Mouse (Mus musculus) monocyte, adult 2 months (primary cell): ENCODE measurements at regions not wholly inside any gene's neighbourhood (a gene's known extent, or its start where the extent isn't known, plus 50 kb on each side); places are given as distances from the start of the nearest gene placed in this dataset.
A peak's percentile ranks its signal among the peaks of the same experiment; 100 is the strongest.

Source experiments
- DNase-seq, 2 experiments: peaks; one replicate each; pipeline ENCODE4 v3.0.0; 2022; ENCODE audit warnings: low spot score in 2 of 2, low read depth in 1 of 2

GRCm38 (mm10) chr11:111273651-111274050, 207.7 kb downstream of the Kcnj2 start:
- DNase-seq, result no peak

- no peak for DNase-seq
Observed at GRCm38 (mm10) chr11:111280769-111281168, 214.8 kb downstream of the Kcnj2 start.

- DNase-seq, result no peak
Observed at GRCm38 (mm10) chr11:111281237-111282160, 215.5 kb downstream of the Kcnj2 start.

GRCm38 (mm10) chr11:111282283-111282682, 216.3 kb downstream of the Kcnj2 start:
- DNase-seq, result no peak

- DNase-seq, result peak in 1 of 2 experiments; percentile 7
Observed at GRCm38 (mm10) chr11:111290537-111290936, 224.6 kb downstream of the Kcnj2 start.

- DNase-seq, result no peak
Observed at GRCm38 (mm10) chr11:111296309-111296721, 230.4 kb downstream of the Kcnj2 start.

- no peak for DNase-seq
Observed at GRCm38 (mm10) chr11:111312802-111313201, 246.8 kb downstream of the Kcnj2 start.

GRCm38 (mm10) chr11:111313566-111313965, 247.6 kb downstream of the Kcnj2 start:
- no peak for DNase-seq

GRCm38 (mm10) chr11:111321576-111321975, 255.6 kb downstream of the Kcnj2 start:
- DNase-seq, result no peak

GRCm38 (mm10) chr11:111324453-111325010, 258.6 kb downstream of the Kcnj2 start:
- DNase-seq, result no peak

GRCm38 (mm10) chr11:111326915-111327314, 261.0 kb downstream of the Kcnj2 start:
- no peak for DNase-seq

- DNase-seq, result no peak
Observed at GRCm38 (mm10) chr11:111328258-111328657, 262.3 kb downstream of the Kcnj2 start.

- no peak for DNase-seq
Observed at GRCm38 (mm10) chr11:111331592-111331991, 265.6 kb downstream of the Kcnj2 start.

- DNase-seq, result no peak
Observed at GRCm38 (mm10) chr11:111333021-111333420, 267.1 kb downstream of the Kcnj2 start.

- no peak for DNase-seq
Observed at GRCm38 (mm10) chr11:111347562-111347961, 281.6 kb downstream of the Kcnj2 start.

GRCm38 (mm10) chr11:111350028-111350427, 284.1 kb downstream of the Kcnj2 start:
- no peak for DNase-seq

GRCm38 (mm10) chr11:111363363-111363762, 297.4 kb downstream of the Kcnj2 start:
- DNase-seq, result no peak

- no peak for DNase-seq
Observed at GRCm38 (mm10) chr11:111377165-111377564, 311.2 kb downstream of the Kcnj2 start.

- no peak for DNase-seq
Observed at GRCm38 (mm10) chr11:111379842-111380241, 313.9 kb downstream of the Kcnj2 start.

GRCm38 (mm10) chr11:111398706-111399105, 332.7 kb downstream of the Kcnj2 start:
- no peak for DNase-seq

GRCm38 (mm10) chr11:111409266-111409665, 343.3 kb downstream of the Kcnj2 start:
- DNase-seq, result no peak

- no peak for DNase-seq
Observed at GRCm38 (mm10) chr11:111424871-111425270, 358.9 kb downstream of the Kcnj2 start.
